Mouse (Mus musculus) hindlimb bud, embryonic 11.5 days (tissue): ENCODE results near the gene Pdzk1ip1.

Experiments
- DNase-seq: peaks from one replicate; pipeline ENCODE4 v3.0.0-alpha.2; 2012; ENCODE audit warnings: low read depth, low spot score; ENCODE audit errors: extremely low spot score

Gene Pdzk1ip1

DNA sequence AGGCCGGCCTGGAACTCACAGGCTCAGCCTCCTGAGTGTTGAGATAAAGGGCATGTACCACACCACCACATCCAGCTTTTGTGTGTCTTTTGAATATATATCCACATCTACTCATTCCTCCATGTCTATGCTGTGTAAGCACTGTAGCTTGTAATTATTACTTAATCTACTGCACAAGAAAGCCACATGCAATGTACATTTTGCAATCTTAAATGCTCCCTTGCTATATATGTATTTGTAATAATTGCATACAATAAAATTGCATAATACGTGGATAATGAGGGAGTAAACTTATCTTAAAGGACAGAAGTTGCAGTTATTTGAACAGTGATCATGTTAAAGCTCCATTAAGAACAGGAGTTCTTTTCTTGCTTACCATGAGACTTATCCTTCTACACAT lies 32.7 kb downstream of the Pdzk1ip1 start:
- no peak for DNase-seq

DNA sequence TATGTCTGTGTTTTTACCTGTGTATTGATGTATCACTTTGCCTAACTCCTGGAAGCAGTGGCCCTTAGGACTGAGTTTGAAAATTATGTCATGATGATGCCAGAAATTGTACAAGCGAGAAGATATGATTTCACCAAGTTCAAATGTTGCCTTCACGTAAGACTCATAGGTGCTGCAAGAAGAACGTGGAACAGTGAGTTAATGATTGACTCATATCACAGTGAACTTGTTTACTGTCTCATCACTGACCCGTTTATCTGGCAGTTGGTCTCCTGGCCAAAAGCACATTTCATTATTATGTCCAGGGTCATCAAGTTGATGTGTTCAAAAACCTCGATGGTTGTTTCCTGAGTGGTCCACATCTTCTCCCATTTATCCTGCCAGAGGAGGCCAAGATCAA lies 33.1 kb downstream of the Pdzk1ip1 start:
- no peak for DNase-seq

DNA sequence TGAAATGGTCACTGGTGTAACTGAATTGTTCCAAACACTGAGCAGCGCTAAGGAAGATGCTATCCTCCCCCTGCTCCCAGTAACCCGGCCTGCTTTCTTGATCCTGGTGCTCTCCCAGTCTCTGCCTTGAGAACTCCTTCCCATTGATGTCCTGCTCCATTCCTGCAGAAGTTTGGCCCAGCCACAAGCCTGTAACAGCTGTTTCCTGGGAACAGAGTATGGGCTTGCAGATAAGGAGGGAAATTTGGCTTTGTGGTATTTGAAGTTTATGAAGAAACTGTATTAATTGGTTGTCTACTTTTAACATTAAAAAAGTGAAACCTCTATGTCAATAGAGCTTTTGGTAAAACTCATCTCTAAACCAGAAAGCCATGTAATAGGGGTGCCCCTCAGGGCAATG lies 35.0 kb downstream of the Pdzk1ip1 start:
- DNase-seq = no peak

DNA sequence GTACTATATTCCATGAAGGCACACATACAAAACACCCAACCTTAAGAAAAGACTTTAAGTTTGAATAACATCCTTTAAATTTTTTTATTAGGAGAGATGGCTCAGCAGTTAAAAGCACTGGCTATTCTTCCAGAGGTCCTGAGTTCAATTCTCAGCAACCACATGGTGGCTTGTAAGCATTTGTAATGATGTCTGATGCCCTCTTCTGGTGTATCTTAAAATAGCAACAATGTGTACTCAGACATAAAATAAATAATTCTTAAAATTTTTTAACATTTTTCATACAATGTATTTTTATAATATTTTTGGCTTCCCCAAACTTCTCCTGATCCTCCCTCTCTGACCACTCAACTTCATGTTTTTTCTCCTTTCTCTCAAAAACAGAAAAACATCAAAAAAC lies 36.2 kb downstream of the Pdzk1ip1 start:
- DNase-seq = no peak

DNA sequence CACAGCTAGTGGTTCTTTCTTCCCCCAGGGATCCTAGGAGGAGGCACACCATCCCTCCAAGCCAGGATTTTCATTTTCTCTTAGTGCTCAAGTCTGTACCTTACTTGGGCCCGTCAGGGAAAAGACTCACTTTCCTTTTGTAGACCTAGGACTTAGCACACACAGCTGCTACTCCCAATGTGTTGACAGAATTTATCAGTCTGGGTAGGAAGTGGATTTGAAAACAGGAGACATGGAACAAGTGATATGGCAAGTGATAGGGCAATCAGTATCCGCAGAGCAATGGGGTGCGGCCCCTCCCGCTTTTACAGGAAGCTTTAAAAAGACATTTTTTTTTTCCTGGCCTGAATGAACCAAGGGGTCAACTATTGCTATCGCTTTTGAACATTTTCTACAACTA lies 44.6 kb downstream of the Pdzk1ip1 start:
- no peak for DNase-seq

DNA sequence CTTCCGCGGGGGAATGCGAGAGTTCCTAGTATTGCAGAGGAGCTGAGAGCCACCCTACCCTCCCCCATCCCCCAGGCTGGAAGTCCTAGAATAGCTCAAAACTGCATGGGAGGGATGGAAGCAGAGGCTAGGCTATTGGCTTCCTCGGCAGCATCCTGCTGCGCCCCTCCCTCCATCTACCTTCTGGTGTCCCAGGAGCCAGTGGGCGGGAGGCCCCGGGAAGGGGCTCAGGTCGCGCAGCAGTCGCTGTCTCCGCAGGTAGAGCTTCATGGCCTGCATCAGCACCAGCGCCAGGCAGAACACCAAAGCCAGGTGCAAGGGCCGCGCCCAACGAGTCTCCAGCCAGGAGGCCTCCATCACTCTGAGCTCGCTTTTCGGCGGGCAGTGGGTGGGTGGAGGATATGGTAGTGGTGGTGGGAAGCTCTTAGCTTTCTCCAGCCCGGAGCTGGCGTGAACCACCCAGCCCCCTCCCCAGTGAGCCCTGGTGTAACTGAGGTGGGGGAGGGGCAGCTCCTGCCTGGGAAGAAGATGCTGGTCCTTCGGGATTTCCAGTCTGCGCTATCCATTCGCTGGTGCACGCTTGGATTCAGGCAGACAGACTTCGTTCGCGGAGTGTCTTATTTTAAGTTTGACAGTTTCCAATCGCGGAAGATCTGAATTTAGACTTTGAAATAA lies 45.2 kb downstream of the Pdzk1ip1 start, which contains the start of gene Cyp4x1:
Gene Cyp4x1, minus strand, starts transcription at position 661 of the 675 bp plus-strand sequence.
- no peak for DNase-seq

DNA sequence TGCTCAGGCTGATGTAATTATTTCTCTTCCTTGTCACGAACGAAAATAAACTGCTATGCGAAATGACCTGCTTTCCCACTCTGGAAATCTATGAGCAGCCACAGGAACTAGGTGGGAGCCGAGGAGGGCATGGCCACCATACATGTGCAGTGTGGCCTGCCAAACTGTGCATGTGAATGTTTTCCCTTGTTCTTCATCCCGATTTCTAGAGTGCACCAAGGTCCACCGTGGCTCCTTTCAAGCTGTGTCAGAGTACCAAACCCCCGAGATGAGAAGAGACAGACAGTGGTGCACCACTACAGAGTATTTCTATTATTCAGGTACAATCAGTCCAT lies 45.8 kb downstream of the Pdzk1ip1 start:
- DNase-seq = no peak
